Mouse (Mus musculus): ENCODE results near the gene Grk5.

The Grk5 gene

GRCm38 (mm10) chr19:60981391-60981790 lies 91.8 kb downstream of the Grk5 start:
- no peak for DNase-seq

DNA sequence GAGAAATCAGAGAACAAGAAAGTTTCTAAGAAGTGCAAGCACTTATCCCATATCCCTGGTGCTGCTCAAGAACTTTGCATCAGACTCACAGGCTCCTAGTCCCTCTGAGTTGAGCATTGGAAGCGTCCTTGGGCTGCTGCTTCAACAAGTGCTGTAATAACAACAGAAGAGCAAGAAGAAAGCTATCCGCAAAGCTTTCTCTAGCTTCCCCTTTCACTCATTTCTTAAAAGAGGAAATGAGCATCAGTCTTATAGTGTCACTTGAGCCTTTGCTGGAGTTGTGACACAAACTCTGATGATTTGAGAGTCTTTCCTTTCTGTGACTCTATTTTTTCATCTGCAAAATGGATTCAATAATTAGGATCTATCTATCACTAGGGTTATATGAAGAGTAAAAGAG lies 92.3 kb downstream of the Grk5 start:
- DNase-seq = no peak

DNA sequence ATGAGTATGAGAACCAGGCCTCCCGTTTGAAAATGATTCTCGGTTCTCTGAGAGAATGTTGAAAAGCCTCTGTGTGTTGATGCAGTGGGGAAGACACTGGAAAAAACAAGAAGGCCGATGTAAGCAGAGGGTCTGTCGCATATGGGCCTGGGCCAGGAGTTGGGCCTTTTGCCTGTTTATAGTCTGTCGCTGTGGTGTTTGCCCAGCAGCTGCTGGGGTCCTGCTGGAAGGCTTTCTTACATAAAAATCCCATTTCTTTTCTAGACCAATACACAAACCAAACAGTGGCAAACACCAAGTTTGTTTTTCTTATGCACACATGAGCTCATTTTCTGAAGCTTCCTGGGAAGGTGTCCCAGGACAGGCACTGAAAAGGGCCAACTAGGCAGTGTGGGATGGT lies 100.2 kb downstream of the Grk5 start:
- DNase-seq = peak; percentile 13

DNA sequence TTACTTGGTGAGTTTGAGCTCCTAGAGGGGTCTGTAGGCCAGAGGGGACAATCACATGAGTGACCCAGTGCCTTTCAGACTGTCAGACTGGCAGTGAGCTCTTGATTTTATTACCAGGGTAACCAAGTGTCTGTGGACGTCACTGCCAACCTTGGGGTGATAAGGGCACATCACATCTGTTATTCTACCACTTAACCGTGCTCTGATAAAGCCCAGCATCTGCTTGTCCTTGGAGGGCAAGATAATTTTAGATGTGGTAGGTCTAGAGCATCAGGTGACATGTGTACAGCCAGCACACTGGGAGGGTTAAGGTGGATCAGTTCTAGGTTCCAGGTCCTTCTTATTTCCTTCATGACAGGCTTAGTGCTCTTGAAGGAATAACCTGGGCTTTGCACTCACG lies 104.7 kb downstream of the Grk5 start:
- no peak for DNase-seq

DNA sequence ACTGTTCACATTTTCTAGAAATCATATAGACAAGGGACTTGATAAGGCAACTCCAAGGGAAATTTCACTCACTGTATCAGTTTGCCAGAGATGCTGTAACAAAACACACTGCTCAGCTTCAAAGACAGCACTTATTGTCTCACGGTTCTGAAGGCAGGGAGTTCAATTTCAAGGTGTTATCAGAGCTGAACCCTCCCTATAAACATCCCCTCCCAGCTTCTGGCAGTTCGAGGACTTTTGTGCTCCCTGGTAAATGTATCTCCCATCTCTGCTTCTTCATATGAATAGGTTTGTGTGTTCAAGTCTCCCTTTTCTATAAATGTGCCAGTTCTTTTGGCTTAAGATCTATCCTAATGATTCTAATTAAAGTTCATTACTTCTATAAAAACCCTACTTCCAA lies 105.3 kb downstream of the Grk5 start:
- DNase-seq = no peak

GRCm38 (mm10) chr19:60997784-60998183 lies 108.2 kb downstream of the Grk5 start:
- DNase-seq = no peak

DNA sequence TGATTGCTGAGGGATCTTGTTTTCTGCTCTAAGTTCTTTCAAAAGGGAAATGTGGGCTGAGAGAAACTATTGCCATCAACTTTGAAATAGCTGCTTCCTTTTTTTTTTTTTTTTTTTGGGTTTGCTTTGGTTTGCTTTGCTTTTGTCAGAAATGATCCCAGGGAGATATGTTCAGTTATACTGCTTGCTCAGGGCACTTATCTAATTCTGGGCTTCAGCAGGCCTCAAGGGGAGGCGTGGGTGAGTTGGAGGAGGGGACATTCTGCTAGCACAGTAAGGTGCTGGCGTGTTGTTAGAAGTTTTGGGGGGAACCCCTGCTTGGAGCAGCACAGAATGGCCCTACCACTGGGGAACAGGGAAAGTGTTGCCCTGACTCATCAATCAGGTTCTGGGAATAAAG lies 110.1 kb downstream of the Grk5 start:
- DNase-seq = no peak

DNA sequence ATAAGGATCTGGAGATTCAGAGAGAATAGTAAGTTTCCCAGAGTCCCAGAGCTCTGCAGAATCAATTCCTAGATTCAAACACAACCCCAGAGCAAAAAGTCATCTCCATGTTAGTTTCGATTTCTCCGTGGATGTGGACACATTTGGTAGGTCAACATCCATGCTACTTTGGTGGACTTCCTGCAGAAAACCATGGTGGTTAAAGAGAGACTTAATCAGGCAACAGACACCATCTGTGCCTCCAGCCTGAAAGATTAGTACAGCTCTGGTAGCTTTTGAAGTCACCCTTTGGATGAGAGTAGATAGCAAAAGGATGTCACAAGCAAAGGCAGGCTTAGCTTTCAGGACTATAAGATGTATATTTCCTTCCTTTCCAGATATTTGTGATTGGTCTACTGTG lies 111.4 kb downstream of the Grk5 start:
- no peak for DNase-seq

DNA sequence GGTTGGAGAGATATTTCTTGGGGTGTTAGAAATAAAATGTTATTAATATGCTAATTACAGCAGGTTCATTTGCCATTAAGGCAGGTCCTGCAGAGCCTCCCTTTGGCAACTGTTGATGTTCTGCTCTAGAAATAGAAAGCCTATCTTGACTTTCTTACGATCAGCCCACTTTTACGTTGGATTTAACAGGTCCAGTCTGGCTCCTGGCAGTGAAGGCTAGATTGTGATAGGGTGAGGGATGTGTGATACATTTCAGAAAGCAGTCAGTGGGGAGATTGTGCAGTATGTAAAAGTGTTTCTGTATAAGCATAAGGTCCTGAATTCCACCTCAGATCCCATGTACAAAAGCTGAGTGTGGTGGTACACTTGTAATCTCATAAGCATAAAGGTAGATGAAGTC lies 119.7 kb downstream of the Grk5 start:
- DNase-seq = no peak

GRCm38 (mm10) chr19:61017477-61018266 lies 128.1 kb downstream of the Grk5 start:
- DNase-seq = no peak

- no peak for DNase-seq
These were observed 132.0 kb downstream of the Grk5 start for GRCm38 (mm10) chr19:61021502-61021901.

- no peak for DNase-seq
These were observed 132.5 kb downstream of the Grk5 start for GRCm38 (mm10) chr19:61021939-61022566.

- no peak for DNase-seq
These were observed 142.0 kb downstream of the Grk5 start for GRCm38 (mm10) chr19:61031570-61031969.

DNA sequence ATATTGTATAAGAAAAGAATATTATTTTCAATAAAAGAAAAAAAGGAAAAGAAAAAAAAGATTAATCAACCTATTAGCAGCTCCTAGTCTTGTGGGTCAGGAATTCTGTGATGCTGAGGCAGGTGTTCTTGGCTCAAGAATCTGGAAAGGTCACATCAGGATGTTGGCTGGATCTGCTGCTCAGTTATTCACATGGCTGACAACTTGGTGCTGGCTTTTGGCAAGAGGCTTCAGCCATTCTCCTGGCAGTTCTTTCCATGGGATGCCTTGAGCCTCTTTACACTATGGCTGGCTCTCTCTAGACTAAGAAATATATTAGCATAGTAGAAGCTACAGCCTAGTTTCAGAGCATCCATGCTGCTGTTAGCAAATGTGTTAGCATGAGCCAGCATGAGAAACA lies 149.6 kb downstream of the Grk5 start:
- no peak for DNase-seq

DNA sequence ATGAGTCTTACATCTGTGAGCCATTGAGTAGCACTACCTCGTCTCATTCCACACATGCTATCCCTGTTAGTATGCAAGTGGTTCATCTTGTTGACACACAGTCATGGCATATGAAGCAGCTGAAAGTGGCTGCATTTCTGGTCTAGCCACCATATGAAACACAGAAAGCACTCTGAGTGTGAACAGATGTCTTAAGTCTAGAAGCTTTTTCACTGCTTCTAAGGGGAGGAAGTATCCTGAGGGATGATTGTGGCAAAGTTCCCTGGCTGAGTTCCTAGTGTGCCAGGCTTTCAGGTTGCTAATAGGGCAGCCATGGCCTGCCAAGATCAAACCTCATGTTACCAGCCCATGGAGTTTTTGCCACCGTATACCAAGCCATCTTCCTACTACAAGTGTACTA lies 159.1 kb downstream of the Grk5 start:
- no peak for DNase-seq

- DNase-seq = peak; percentile 18
These were observed 159.9 kb downstream of the Grk5 start for GRCm38 (mm10) chr19:61049413-61049812.

- DNase-seq = no peak
These were observed 161.6 kb downstream of the Grk5 start for GRCm38 (mm10) chr19:61051151-61051550.

DNA sequence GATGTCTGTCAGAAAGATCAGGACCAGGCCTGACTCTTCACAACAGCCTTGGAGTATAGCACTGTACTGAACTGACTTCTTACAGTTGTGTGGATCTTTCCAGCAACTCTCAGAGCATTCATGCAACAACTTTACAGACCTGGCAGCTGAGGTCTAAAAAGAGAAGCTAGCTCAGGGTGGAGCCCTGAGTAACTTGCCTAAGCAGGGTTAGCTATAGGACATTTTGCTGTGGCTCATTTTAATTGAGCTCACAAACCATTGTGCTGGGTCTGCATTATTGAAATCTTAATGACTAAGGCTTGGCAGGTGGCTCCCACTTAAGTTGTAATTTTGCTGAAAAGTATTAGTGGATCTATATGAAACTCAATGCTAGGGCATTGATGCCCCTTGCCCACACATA lies 162.5 kb downstream of the Grk5 start:
- DNase-seq = no peak

- DNase-seq = peak; percentile 22
These were observed 163.2 kb downstream of the Grk5 start for GRCm38 (mm10) chr19:61052786-61053185.

DNA sequence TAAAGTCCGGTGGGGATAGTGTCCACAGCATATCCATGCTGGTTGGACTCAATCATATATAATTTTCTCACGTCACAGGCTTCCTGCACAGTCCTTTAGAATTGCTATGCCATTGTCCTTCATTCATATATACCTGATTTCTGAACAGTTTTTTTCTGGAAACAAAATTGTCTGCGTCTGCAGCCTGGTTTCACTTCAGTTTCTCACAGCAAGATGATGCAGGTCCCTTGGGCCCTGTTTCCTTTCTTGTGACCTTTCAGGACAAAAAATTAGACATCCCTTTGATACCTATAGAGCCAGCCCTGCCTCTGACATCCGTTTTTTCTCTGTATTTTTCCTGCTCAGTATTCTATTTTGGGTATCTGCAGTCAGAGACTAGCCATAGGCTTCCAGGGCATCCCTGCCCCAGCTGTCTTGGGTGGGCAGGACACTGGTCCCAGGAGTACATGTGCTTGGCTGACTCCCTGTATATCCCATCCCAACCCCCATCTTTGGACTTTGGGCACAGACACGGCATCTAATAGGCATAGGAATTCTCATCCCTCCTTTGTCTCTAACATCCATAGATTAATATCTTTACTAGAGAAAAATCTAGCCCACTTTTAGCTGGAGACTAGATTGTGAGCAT lies 167.3 kb downstream of the Grk5 start:
- no peak for DNase-seq

GRCm38 (mm10) chr19:61057581-61057980 lies 168.0 kb downstream of the Grk5 start:
- peak; percentile 64 for DNase-seq

GRCm38 (mm10) chr19:61064386-61064785 lies 174.8 kb downstream of the Grk5 start:
- peak; percentile 43 for DNase-seq

DNA sequence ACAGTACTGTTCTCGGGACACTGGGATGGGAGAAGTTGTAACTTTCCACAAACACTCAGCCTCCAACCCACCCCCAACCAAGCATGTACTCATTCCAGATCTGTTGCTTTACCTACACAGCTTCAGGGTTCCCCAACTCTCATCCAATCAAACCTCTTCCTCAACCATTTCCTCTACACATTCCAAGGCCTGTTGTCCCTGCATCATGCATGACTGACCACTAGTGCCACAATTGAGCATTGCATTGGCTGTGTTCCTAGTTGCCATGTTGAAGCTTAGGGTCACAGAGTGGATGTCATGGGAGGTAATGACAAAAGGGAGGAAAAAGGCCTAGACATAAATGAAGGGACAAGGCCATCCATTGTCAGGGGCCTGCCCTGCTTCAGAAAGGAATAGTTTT lies 175.5 kb downstream of the Grk5 start:
- no peak for DNase-seq

DNA sequence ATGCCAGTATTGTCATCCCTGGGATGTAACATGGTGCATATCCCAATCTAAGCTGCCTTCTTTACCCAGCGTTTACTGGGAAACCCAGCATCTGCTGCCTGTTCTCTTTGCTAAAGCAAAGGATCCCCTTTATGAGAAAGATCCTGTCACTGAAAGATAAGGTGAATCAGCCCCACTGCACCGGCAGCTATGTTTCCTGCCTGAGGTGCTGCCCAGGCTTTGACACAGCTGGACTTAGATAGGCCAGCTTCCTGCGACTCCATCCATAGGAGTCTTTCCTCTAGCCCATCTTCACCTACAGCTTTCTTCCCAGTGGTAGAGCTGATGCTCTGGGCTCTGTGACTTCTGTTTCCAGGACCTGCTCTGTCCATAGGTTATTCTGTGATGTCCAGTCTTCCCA lies 189.1 kb downstream of the Grk5 start:
- no peak for DNase-seq
